Mouse (Mus musculus) brain, embryonic 14.5 days (tissue): ENCODE results near the gene Cabp1. TPM values are rescaled to one million over a fixed set of nuclear protein-coding genes. Genes with fewer than 3 reads are reported as not detected.
"Not testable (repeated sequence)": the region's sequence is repeated elsewhere in the genome, so short reads cannot be mapped to it uniquely, and the experiment has no call there.

Experiments used
- DNase-seq: peaks from one replicate; pipeline ENCODE4 v3.0.0-alpha.2; 2011; ENCODE audit warnings: low read depth
- CTCF ChIP-seq: fragments of 200-500 bp; IDR thresholded peaks from 2 replicates; pipeline ENCODE4 v1.5.1; 2012; ENCODE audit warnings: inconsistent platforms, mild to moderate bottlenecking, moderate library complexity, borderline replicate concordance; ENCODE audit not compliant: insufficient read depth, insufficient read length; ENCODE audit errors: extremely low read depth
- POLR2A ChIP-seq: fragments of 200-500 bp; IDR thresholded peaks from 2 replicates; pipeline ENCODE4 v1.6.1; 2012; ENCODE audit warnings: mild to moderate bottlenecking, inconsistent platforms, borderline replicate concordance; ENCODE audit not compliant: poor library complexity, insufficient read depth, insufficient read length, severe bottlenecking; ENCODE audit errors: extremely low read depth
- polyA plus RNA-seq: library from polyadenylated mRNA; depleted of rRNA; stranded (reverse); fragments of >200 nt; gene quantifications from 2 replicates; pipeline ENCODE4 v1.2.3, GENCODE M21; 2012

The Cabp1 gene
- polyA plus RNA-seq, 1 experiment, result 28.6 TPM

DNA sequence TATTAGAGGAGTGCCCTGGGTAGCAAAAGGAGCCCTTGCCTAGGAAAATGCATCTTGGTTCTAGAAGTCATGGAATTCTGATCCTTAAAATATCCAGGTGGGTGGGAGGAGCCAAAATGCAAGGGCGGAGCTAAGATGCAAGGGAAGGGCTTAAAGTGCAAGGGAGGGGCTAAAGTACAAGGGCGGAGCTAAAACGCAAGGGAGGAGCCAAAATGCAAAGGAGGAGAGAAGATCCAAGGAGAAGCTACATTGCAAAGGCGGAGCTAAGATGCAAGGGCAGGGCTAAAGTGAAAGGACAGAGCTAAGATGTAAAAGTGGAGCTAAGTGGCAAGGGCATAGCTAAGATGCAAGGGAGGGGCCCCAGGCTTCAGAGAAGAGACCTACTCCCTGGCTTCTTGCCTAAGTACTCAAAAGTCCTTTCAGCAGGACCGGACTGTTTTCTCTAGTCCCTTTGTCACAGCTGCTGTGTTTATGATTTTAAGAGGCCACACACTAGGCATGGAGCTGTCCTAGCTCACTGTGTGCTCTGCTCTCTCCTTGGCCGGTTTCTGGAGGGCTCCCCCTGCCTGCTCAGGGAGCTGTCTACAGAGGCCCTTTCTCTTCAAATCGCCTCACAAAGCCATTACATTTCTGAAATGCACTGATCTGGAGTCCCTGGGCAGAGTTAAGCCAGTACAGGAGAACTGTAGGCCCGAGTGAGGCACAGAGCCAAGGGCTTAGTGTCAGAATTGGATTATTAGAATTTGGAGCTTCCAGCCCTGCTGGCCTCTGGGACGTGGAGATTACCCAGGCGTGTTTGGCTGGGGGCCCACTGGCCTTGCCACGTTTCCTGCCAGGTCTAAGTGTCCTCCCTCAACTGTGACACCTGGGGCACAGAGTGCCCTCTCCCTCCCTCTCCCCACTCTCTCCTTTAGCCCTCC, 28.0 kb downstream of the Cabp1 start:
- TF ChIP-seq POLR2A (no peak), CTCF (no peak)
- DNase-seq, result peak; percentile 67

DNA sequence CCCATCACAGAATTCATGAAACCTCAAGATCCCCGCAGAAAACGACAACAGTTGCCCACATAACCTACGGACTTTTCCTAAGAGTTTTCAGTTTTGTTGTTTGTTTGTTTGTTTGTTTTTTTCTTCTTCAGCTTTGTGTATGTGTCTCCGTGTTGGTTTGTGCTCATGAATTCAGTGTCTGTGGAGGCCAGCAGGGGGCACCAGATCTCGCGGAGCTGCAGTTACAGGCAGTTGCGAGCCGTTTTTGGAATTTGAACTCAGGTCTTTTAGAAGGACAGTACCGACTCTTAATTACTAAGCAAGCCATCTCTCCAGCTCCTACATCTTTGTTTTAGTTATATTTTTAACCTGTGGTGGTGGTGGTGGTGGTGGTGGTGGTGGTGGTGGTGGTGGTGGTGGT, 28.8 kb downstream of the Cabp1 start:
- TF ChIP-seq CTCF (peak; percentile 51; the same call in 1 of the 2 replicates), POLR2A (no peak)
- no peak for DNase-seq

GRCm38 (mm10) chr5:115164446-115164845, 29.7 kb downstream of the Cabp1 start:
- DNase-seq, result not testable (repeated sequence)

DNA sequence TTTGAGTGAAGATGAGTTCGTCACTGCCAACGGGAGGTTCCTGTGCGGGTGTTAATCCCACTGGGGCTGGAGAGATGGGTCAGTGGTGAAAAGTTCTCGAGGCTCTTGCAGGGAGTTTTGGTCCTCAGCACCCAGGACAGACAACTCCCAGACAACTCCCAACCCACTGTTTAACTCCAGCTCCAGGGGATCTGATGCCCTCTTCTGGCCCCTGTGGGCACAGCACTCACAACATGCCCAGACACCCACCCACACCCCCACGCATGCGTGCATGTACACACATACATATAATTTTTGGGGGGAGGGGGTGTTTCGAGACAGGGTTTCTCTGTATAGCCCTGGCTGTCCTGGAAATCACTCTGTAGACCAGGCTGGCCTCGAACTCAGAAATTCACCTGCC, 30.6 kb downstream of the Cabp1 start:
- TF ChIP-seq CTCF, result peak; percentile 57
- no peak for TF ChIP-seq POLR2A
- DNase-seq, result peak; percentile 51

GRCm38 (mm10) chr5:115161940-115162279, 32.3 kb downstream of the Cabp1 start:
- not testable (repeated sequence) for DNase-seq

DNA sequence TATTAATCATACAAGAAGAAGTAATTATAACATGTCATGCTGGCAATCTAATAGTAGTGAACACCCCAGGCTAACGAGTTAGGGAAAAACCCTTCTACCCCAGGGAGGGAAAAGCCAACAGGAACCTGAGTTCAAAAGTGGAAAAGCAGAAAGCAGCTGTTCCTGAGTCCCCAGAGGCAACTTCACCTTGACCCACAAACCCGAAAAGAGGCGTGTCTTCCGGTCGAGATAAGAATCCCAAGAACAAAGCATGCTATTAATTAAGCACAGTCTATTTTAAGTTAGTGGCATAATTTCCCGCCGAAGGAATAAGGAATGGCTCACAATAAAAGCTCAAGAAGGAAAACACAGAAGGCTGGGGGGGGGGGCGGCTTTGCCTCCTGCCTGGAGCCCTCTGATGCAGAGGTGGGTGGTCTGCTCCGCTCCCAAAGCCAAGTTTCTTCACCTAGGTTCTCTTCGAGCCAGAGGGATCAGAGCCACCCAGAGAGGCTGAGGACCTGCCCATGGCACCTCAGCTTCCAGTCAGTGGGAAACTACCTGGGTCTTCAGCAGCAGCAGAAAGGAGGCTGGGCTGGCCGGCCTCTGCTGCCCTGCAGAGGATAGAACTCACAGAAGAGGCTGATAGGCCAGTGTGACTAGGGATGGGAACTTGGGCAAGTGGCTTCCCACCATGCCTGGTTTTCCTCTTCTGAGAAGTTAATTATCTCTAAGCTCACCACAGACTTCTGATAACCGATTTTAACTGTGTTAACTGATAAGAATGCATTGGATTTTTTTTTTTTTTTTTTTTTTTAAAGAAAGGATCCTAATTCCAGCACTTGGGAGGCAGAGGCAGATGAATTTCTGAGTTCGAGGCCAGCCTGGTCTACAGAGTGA, 32.9 kb downstream of the Cabp1 start:
- TF ChIP-seq POLR2A, result no peak
- no peak for TF ChIP-seq CTCF
- DNase-seq, result no peak

- TF ChIP-seq POLR2A, result no peak
- no peak for TF ChIP-seq CTCF
Measured at GRCm38 (mm10) chr5:115160655-115161054, 33.5 kb downstream of the Cabp1 start.

GRCm38 (mm10) chr5:115159165-115159564, 35.0 kb downstream of the Cabp1 start:
- no peak for DNase-seq
- TF ChIP-seq POLR2A, result no peak
- no peak for TF ChIP-seq CTCF

More at GRCm38 (mm10) chr5:115160655-115161054, 33.5 kb downstream of the Cabp1 start:
- DNase-seq, result no peak

DNA sequence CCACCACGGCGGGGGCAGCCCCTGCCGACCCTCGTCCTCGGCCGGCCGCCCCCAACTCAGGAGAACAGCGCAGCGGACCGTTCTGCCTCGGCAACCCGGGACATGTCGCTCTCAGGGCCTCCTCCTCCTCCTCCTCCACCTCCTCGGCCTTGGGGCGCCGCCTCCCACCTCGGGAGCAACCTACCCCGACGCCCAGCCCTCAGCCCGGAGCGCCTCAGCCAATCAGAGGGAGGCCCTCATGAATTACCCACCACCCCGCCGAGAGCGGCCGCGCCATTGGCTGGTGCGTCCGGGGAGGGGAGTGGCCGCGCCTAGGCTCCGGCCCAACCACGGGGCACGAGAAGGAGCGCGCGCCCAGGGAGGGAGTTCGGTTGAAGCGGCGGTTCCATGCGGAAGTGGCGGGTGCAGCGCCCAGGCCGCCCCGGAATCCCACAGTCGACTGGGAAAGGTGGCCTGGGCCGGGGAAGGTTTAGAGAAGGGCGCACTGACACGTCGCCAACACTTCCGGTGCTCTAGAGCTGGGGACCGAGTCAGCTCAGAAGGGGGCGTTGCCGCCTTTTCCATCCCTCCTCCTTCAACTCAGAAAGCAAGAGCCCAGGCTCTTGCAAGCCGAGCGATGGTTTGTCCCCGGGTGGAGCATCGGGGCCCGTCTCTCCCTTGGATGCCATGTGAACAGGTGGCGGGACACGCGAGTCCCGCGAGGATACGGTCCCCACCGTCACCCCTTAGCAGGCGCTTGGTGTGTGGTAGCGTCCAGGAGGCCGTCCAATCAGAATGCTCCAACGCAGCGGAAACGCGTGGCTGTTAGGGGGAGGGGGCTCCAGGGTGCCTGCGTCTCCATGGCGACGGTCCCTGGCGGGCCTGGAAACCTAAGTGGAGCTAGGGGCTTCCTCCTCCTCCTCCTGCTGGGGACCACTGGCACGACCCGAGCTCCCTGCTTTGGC, 35.9 kb downstream of the Cabp1 start, which contains the start of gene Mlec:
TSS of gene Mlec (minus strand) at position 140 of the 944 bp plus-strand sequence.
- TF ChIP-seq POLR2A (peak; percentile 90), CTCF (peak; percentile 35; the same call in 1 of the 2 replicates)
- peak; percentile 99 for DNase-seq

- DNase-seq, result peak; percentile 17
- TF ChIP-seq CTCF, result no peak
- TF ChIP-seq POLR2A, result no peak
Measured at GRCm38 (mm10) chr5:115156933-115157589, 37.1 kb downstream of the Cabp1 start.
